Mouse (Mus musculus): Measurements from ENCODE around the gene Tfcp2.

Tfcp2 gene

DNA sequence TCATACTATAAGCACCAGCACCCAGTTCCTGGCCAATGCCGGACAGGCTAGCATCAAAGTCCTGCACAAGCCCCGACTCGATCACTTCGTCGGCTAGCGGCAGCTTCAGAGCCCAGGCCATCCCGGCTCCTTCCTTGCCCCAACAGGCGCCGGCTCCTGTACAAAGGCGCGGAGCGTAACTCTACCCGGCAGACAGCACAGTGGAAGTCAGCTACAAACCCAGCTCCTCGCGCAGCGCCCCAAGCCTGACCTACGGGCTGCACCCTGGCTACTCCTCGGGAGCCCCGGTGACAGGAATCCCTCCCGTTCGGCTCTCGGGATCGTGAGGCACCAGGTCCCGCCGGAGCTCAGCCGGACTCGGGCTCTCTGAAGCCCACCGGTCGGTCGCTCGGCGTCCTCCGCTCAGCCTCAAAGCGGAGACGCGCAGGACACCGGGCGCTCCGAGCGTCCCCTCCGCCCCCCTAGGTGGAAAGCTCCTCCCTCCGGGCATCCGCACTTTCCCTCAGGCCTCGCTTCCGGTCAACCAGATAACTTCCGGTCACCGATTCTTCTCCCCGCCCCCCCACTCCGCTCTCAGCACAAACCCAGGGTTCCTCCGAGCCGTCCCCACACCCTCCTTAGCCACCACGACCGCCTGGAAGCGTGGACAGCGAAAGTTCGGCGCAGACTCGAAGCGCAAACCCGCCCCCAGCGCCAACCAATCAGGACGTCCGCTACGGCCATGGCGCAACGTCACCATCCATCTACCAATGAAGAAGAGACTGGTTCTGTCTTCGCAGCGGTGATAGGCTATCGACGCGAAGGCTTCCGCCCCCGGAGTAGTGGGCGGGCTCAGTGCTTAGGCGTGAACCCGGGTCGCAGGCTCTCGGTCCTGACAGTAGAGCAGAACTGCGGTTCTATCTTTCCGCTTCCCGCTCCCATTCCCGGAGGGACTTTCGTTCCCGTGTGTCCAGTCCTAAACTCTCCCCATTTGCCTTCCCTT, at the start of gene Tfcp2:
Gene Tfcp2, minus strand, starts transcription at position 683 of the 982 bp plus-strand sequence.
- peak; percentile 99 for DNase-seq (ENCODE audit: low spot score in 2 of 2)

DNA sequence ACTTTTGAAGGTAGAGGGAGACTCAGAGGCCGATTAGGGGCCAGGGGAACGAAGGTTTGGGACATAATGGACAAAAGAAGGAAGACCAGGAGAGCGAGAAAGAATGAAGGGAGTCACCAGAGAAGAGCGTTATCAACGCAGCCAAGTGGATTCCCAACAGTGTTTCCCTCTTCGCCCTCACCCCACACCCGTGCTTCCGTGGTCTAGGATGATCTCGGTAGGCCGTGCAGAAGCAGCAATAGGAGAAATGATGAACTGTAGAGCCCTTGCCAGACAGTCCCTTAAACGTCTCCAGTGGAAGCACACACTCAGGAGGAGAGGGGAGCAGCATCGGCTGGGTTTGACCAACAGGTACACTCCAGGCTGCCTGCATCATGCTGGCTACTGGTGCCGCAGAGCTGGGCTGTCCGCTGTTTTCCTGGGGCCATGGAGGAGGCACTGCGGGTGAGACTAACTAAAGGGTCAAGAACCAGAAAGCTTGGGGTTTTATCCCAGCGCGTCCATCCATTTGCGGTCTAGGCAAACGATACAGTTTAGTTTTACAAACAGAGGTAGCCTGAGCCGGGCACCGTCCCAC, 49.0 kb upstream of the Tfcp2 start:
- no peak for DNase-seq (ENCODE audit: low spot score in 2 of 2)

DNA sequence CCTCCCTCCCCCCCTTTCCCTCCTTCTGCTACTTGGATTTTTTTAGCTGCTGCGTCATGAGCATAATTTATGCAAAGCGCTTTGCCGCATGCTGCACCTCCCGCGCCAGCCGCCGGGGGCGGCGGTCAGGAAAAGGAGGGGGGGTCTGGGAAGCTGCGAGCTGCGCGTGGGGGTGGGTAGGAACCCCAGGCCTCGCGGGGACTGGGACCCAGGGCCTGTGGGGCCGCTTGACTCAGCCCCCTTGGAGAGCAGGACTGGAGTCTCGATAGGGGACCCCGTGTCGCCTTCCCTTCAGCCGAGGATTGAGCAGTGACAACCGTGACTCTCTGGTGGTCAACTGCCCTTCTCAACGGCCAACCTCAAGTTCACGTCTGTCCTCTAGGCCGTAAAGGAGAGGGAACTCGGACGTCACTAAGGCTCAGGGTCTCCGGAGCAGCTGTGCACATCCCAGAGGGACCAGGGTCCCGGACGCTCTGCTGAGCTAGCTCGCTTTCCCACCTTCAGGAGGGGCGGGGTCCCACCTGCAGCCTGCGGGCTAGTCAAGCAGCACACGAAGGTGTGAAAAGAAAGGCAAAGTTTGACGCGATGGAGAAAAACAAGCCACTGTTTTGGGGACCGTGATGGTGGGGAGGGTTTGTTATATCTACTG, 48.4 kb upstream of the Tfcp2 start:
- DNase-seq (ENCODE audit: low spot score in 2 of 2): peak; percentile 88 to 89

DNA sequence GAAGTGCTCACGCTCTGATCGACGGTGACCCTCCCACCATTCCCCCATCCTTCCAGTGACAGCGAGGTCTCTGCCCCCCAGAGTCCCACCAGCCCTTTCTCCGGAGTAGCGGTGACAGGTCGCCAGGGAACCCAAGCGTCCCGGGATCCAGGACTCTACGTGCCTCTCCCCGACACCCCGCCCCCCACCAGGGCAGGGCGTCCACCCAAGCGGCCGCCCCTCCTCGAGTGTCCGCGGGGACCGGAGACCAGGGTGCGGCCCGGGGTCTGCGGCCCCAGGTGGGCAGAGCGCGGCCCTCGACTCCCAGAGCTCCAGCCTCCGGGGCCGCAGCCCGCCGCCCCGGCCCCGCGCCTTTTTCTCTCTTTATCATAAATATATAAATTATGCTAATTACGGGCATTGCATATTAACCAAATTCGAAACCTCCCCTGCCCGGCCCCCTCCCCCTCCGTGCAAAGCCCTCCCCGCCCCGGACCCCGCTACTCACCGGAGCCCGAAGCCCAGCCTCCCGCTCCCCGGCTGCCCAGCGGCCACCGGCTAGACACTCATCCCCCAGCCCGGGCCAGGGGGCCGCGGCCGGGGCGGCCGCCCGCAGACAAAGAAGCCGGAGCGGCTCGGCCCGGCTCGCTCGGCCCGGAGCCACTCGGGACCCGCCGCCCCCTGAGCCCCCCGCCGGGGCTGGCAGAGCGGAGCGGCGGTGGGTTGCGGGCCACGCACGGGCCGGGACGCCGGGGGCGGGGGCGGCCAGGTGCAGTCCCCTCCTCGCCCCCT, 47.7 kb upstream of the Tfcp2 start, which contains the start of gene Pou6f1:
Gene Pou6f1, minus strand, starts transcription at position 709 of the 771 bp plus-strand sequence.
- peak; percentile 67 for DNase-seq (ENCODE audit: low spot score in 2 of 2)

DNA sequence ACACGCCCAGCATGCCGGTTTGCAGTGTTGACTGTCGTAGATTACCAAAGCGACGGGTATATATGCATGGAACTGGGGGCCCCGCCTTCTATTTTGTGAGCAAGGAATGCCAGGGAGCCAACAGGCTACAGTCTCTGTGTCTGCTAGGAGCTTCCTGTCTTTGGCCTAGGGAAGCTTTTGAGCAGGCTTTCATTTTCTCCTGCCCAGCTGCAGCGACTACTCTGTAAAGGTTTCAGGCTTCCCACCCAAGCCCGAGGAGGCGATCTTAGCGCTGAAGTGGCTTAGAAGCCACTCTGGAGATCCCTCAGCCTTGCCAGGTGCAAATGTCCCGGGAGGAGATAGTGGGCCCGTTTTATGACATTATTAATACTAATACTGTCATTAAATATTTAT, 47.1 kb upstream of the Tfcp2 start:
- peak; percentile 55 to 78 for DNase-seq (ENCODE audit: low spot score in 2 of 2)

DNA sequence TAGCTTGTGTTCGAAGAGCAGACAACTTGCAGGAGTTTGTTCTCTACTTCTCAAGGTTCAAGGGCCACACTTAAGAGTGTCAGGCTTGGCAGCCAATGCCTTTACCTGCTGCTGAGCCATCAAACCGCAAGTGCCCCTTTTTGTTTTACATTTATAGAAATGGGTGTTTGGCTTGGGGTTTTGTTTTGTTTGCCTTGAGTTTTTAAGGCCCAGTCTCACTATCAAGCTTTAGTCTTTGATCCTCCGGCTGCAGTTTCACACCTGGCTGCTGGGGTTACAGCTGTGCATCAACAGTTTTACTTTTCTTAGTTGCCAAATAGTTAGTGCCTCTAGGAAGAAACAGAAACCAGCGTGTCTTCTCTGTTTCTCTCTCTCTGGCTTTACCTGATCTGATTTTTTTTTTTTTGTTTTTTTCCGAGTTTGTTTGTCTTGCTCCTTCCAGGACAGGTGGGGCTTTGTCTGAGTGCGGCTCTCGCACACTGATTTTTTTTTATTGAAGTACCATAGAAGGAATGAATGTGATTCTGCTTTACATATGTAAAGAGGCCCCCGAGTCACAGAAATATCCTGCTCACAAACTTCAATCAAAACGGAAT, 46.6 kb upstream of the Tfcp2 start:
- no peak for DNase-seq (ENCODE audit: low spot score in 2 of 2)

DNA sequence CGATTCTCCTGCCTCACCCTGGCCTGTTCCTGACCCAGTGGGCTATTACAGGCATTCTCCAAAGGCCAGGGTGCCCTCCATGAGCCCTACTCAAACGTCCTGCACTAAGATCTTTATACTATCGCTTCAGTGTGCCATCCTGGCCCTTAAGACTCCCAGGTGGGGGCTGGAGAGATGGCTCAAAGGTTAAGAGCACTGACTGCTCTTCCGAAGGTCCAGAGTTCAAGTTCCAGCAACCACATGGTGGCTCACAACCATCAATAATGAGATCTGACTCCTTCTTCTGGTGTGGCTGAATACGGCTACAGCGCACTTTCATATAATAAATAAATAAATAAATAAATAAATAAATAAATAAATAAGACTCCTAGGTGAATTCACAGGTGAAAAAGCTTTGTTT, 41.0 kb upstream of the Tfcp2 start:
- no peak for DNase-seq (ENCODE audit: low spot score in 2 of 2)

DNA sequence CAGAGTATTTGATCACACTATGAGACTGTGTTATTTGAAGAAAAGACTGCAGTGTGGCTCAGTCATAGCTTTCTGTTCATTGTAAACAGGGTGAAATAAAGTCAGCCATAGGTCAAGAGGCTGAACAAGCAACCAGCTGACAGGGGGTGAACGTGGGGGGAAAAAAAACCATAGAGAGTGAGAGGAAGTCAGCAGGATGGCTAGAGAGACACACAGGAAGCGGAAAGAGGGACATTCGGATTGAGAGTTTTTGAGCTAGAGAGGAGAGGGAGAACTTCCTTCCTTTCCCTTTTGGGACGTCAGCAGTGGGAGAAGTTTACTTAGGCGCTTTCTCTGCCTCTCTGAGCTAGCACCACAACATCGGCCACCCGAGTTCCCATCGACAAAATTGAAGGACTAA, 38.6 kb upstream of the Tfcp2 start:
- DNase-seq (ENCODE audit: low spot score in 2 of 2): no peak

DNA sequence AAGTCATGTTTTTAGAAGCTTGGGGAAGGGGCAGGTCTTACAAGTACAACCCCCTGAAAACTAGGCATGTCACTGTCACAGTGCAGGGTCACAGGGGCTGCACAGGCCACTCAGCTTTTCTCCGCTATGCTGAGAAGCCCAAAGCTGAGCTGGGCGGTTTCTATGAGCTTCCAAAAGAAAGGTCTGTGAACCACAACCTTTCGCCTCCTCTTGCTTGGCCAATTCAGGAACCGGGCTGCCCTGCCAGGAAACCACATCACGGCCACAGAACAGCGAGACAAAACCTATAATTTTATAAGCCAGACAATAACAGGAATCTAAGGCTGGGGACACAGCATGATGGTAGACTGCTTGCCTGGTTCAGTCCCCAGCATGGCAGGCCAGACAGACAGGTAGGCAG, 36.5 kb upstream of the Tfcp2 start:
- no peak for DNase-seq (ENCODE audit: low spot score in 2 of 2)

DNA sequence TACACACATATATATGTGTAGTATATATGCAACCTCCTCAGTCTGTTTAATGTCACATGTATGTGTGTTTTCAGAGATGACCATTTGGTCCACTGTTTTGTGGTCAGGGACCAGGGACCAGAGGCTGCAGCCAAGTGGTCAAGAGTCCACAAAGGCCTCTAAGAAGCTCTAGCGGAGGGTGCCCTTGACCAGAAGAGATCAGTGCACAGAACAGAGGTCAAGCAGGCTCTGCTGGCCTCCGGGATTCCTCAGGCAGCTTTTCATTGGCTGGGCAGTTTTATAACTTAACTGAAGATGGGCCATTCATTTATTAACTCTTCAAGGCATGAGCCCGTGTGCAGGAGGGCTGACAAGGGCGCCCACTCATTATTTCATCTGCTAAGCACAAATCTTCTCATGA, 35.4 kb upstream of the Tfcp2 start:
- DNase-seq (ENCODE audit: low spot score in 2 of 2): no peak

DNA sequence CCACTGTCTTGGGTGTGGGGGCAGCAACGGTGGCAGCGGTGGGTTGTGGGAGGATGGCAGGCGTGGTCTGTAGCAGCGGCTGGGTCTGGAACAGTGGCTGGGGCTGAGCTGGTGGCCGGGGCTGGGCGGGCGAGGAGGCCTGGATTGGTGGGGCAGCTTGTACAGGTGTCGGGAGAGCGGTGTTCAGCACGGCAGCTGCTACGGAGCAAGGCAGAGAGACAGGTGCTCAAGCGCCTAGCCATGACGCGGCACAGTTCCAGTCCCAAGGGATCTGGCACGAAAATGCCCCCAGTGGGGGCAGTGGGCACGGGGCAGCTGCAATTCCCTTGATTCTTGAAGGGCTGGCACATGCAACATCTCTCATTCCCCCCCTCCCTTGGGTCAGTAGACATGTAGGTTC, 34.1 kb upstream of the Tfcp2 start:
- DNase-seq (ENCODE audit: low spot score in 2 of 2): no peak

DNA sequence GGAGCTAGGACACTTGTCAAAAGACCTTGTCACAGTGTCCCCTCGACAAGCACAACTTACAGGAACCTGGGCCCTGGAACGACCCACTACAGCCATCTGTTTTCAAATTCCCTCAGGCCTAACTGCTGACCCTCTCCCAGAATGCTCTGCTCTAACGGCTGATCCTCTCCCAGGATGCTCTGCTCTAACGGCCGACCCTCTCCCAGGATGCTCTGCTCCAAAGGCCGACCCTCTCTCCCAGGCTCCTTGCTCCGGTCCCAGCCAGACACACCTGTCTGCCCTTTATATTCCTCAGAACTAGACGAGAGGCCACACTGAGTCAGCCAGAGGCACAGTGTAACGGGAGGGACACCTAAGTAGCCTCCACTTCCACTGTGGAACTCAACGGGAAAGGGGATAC, 28.3 kb upstream of the Tfcp2 start:
- DNase-seq (ENCODE audit: low spot score in 2 of 2): no peak

DNA sequence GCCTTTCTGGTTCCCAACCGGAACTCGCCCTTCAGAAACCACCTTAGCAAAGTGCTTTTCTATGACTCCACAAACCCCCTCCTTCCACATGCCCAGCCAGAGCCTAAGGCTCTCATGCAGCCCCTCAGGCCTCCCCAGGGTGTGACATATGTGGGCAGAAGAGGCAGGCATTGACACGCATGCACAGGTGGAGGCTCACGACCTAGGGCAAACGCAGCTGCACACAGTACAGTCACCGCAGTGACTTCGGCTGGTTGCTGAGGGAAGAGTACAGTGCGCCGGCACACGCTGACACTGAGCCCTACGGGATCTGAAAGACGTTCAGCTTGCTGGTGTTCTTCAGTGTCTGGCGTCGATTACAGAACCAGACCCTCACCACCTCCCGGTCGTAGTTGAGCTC, 26.2 kb upstream of the Tfcp2 start:
- no peak for DNase-seq (ENCODE audit: low spot score in 2 of 2)

DNA sequence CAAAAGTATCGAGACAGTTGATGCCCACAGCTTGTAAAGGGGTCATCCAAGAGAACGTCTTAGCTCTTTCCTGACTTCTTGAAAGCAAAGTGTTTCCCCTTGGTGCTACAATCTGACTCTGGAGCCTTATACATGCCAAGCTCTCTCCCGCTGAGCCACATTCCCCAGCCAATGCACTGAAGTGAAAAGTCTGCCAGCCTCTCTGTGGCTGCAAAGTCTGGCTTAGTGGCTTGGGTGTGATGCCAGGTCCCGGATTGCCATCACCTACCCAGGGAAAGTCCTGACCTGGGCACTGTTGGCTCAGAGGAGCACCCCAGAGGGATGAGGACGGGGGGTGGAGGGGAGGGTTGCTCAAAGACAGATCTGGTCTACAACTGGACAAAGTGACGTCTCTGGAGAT, 25.0 kb upstream of the Tfcp2 start:
- no peak for DNase-seq (ENCODE audit: low spot score in 2 of 2)

DNA sequence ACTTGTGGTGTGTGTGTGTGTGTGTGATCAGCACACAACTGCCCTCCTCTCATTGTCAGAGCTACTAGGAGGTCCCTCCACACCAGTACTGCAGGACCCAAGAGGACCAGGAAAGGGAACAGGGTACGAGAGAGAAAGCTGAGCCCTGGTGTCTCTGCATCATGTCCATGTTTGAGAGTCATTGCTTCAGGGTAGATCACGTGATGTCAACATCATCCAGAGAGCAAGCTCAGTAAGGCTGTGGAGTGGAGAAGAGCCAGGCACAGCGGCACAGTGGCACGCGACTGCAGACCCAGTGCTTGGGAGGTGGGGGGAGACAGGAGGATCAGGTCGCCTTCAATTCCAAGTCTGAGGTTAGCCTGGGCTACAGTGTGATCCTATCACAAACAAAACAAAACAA, 24.6 kb upstream of the Tfcp2 start:
- DNase-seq (ENCODE audit: low spot score in 2 of 2): no peak

DNA sequence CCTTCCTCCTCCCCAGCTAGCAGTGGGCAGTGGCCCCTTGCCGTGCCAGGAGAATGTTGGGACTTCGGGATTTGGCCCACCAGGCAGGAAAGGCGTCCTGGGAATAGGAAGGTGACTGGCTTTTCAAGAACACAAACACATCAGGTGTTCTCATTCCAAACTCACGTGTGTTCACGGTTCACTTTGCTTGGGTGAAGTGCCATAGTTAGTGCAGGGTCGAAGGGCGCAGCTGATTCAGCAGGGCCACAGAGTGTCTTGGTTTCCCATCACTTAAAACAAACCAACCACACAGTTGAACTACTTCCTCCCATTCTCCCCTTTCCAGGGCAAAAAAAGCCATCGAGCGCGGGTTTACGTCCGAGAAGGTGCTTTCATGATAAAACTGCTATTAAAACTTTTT, 23.6 kb upstream of the Tfcp2 start:
- DNase-seq (ENCODE audit: low spot score in 2 of 2): no peak

DNA sequence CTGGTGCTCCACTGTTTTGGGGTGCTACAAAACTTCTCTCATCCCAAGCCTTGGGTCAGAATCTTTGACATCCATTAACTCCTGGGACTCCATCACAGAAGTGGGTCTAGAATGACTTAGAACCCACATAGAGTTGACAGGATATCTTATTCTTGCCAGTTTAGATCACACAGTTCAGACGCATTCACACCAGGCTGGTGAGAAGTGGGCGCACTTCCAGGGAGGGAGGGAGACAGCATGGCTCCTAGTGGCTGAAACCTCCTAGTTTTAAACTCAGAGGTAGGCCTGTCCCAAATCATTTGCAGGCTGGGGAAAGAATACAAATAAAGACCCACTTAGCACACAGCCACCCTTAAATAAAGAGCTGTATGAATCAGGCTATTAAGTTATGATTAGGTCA, 22.6 kb upstream of the Tfcp2 start:
- no peak for DNase-seq (ENCODE audit: low spot score in 2 of 2)

DNA sequence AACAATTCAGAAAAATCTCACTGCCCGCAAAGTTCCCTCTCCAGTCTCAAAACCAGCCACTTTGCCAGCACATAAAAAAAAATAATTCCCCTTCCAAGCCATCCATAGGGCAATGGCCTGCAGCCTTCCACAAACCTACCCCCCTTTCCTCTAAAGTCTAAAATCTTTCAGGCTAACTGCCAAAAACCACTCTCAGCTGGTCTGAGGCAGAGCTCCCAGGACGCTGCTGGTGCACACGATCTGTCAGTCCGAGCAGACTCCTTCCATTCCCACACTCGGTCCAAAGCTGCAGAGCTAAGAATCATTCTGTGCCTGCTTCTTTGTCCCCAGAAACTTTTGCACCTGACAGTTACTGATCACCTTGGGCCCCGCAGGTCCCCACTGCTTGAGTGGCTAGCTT, 22.1 kb upstream of the Tfcp2 start:
- no peak for DNase-seq (ENCODE audit: low spot score in 2 of 2)

DNA sequence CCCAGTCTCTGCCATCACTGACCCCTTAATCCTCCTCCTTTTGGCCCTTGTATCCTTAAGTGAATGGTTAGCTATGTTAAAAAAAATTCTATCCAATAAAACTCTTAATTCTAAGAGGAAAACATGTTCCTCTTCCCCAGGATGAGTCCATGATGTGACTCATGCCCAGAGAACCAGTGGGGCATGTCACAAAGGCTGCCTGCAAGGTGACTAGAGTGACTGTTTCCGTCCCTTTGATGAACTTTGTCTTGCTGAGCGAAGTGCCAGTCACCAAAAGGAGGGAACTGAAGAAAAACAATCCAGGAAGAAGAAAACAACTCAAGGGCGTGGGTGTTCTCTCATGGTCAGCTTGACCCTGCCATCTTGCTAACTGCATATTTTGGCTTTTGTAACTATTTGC, 17.4 kb upstream of the Tfcp2 start:
- no peak for DNase-seq (ENCODE audit: low spot score in 2 of 2)

DNA sequence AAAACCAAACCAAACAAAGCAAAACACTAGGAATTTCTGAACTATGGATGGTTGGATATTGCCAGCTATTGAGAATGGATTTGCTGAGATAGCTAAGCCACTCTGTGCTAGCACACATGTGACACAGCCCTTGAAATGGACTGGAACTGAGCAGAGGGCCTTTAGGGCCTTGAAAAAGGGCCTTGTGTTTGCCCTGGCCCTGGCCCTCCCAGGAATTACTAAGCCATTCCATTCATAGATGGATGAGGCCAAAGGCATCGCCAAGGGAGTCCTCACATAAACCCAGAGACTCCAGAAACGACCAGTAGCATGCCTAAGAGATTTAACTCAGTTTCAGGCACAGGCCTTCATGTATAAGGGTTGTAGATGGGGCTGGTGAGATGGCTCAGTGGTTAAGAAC, 14.7 kb upstream of the Tfcp2 start:
- no peak for DNase-seq (ENCODE audit: low spot score in 2 of 2)

DNA sequence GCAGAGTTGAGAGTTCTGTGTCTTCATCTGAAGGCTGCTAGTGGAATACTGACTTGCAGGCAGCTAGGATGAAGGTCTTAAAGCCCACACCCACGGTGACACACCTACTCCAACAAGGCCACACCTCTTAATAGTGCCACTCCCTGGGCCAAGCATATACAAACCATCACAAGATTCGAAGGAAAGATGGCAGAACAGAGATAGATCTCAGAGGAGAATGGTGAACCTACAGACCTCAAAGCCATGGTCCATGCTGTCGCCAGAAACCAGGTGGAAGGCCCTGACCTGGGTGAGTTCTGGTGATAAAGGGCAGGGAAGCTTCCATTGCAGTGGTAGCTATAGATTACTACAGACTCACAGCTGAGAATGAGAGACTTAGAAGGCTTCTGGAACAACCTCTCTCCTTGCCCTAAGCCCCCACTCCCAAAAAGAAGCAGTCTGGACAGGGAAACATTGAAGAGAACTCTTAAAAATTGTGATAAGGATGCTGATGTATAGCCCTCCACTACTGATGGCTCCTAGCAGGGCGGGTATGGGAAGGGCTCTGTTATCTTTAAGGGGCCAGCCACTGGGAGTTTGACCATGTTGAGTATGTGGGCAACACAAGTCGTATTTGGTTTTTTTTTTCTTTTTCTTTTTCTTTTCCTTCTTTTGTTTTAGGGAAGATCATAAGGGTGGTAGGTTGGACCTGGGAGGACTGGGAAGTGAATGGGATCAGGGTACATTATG, 6.1 kb upstream of the Tfcp2 start:
- no peak for DNase-seq (ENCODE audit: low spot score in 2 of 2)
